Mouse (Mus musculus): ENCODE results near the gene Mphosph6. TPM values are rescaled to one million over a fixed set of nuclear protein-coding genes. Genes with fewer than 3 reads are reported as not detected.

Mphosph6 gene
- polyA plus RNA-seq, 1 experiment from 2014 or later: 30.8 TPM

Other genes with a start within 250 kb of the Mphosph6 start
- gene Sdr42e1, start 128.3 kb downstream of the Mphosph6 start, polyA plus RNA-seq (2015; fragmentation: Nextera tagmentation; extraction: Ambion mirVana): 0.60 and 1.4 TPM in 2 replicates
- gene Hsd17b2, start 100.0 kb downstream of the Mphosph6 start, polyA plus RNA-seq (2015; fragmentation: Nextera tagmentation; extraction: Ambion mirVana): 0.62 TPM in 1 of 2 replicates, not detected in the other

All from heart, embryonic 15.5 days (tissue).